Mouse (Mus musculus) liver, embryonic 14.5 days (tissue): ENCODE data around the gene Siae. TPM values are rescaled to one million over a fixed set of nuclear protein-coding genes. Genes with fewer than 3 reads are reported as not detected.

Experiments
- ATAC-seq: fragments of 200-750 bp; cut with Nextera tagmentation; 2 replicates; pipeline ENCODE4 v1.8.0; 2017; ENCODE audit warnings: moderate number of reproducible peaks, mild to moderate bottlenecking, moderate library complexity; ENCODE audit not compliant: insufficient read depth
- DNase-seq, 3 experiments: peaks; one replicate each; pipeline ENCODE4 v3.0.0-alpha.2; 2012 to 2013; ENCODE audit warnings: low read depth in 3 of 3, low spot score in 3 of 3
- H3K27ac ChIP-seq: fragments of 300-500 bp; sonication (generic); 2 replicates; pipeline ENCODE4 v1.5.1; 2014; ENCODE audit warnings: moderate library complexity, mild to moderate bottlenecking, control low read depth, inconsistent platforms
- H3K27me3 ChIP-seq: fragments of 300-500 bp; sonication (generic); 2 replicates; pipeline ENCODE4 v1.6.1; 2014; ENCODE audit warnings: mild to moderate bottlenecking, low read length, moderate library complexity; ENCODE audit not compliant: control insufficient read depth, insufficient read depth
- H3K36me3 ChIP-seq: fragments of 300-500 bp; sonication (generic); replicated peaks from 2 replicates; pipeline ENCODE4 v1.6.1; 2014; ENCODE audit warnings: low read depth; ENCODE audit not compliant: control insufficient read depth, insufficient read depth
- H3K4me1 ChIP-seq, 2 experiments: fragments of 200-500 bp in 1 of 2; fragments of 300-500 bp in 1 of 2; sonication (generic) in 1 of 2; replicated peaks; 2 replicates each; pipeline ENCODE4 v1.6.1; 2012 to 2014; ENCODE audit warnings: antibody characterized with exemption in 1 of 2, inconsistent platforms in 1 of 2, low read length in 1 of 2; ENCODE audit not compliant: control insufficient read depth in 2 of 2, insufficient read depth in 2 of 2
- H3K4me2 ChIP-seq: fragments of 300-500 bp; sonication (generic); 2 replicates; pipeline ENCODE4 v1.6.1; 2014; ENCODE audit warnings: low read depth, mild to moderate bottlenecking, control low read depth, moderate library complexity
- H3K4me3 ChIP-seq, 2 experiments: fragments of 200-500 bp in 1 of 2; fragments of 300-500 bp in 1 of 2; sonication (generic) in 1 of 2; 2 replicates each; pipeline ENCODE4 v1.5.1; 2012 to 2014; ENCODE audit warnings: low read depth in 2 of 2, low read length in 2 of 2, mild to moderate bottlenecking in 2 of 2, control low read depth in 1 of 2, inconsistent platforms in 1 of 2, moderate library complexity in 1 of 2; ENCODE audit not compliant: insufficient read depth in 1 of 2
- H3K9ac ChIP-seq: fragments of 300-500 bp; sonication (generic); replicated peaks from 2 replicates; pipeline ENCODE4 v1.6.1; 2014; ENCODE audit warnings: mild to moderate bottlenecking, control low read depth, moderate library complexity
- H3K9me3 ChIP-seq: fragments of 300-500 bp; sonication (generic); 2 replicates; pipeline ENCODE4 v1.6.1; 2016; ENCODE audit warnings: low read length, mixed read lengths; ENCODE audit not compliant: control insufficient read depth
- CTCF ChIP-seq: IDR thresholded peaks from 2 replicates; pipeline ENCODE4 v1.5.1; 2016; ENCODE audit warnings: antibody characterized with exemption, low read depth, control low read depth
- EP300 ChIP-seq: IDR thresholded peaks from 2 replicates; pipeline ENCODE4 v1.6.1; 2016; ENCODE audit warnings: antibody characterized with exemption, low read depth
- WGBS: fragments of 180-500 bp; shearing (Covaris S2); extraction: QIAGEN DNeasy Blood & Tissue Kit; methylation state at CpG from one replicate; pipeline ENCODE4 v1.1.7; 2014; ENCODE audit not compliant: insufficient replicate concordance; 5-methylcytosine and 5-hydroxymethylcytosine counted together
- polyA plus RNA-seq, 2 experiments: library from polyadenylated mRNA; depleted of rRNA in 1 of 2; stranded (reverse) in 1 of 2; unstranded in 1 of 2; fragments of >200 nt; fragmentation: Nextera tagmentation in 1 of 2; extraction: Ambion mirVana in 1 of 2; gene quantifications; 2 replicates each; pipeline versions ENCODE4 v1.2.1 to v1.2.3; 2012 to 2014

Gene Siae
- polyA plus RNA-seq, 2 experiments: 2.2 to 5.7 TPM

GRCm38 (mm10) chr9:37600538-37601205 lies 45.2 kb downstream of the Siae start:
- peaks cover 17 to 18% of the 10 kb centered on the region in 2 experiments for H3K4me1 ChIP-seq
- TF ChIP-seq EP300 (peak; percentile 29; the same call in 1 of the 2 replicates), CTCF (peak; percentile 40; the same call in 1 of the 2 replicates)
- H3K9me3 ChIP-seq: no peaks in the 10 kb centered on the region
- no peaks in the 10 kb centered on the region for H3K27me3 ChIP-seq
- H3K27ac ChIP-seq: no peak overlapping the region
- 20% methylated on average over 2 of the region's 2 CpGs for WGBS
- no peak overlapping the region for H3K9ac ChIP-seq
- H3K4me3 ChIP-seq: no peak overlapping the region
- peak; percentile 38 to 43 (median 41) for DNase-seq
- ATAC-seq: peak; percentile 96
- H3K36me3 ChIP-seq: no peaks in the 10 kb centered on the region
- peak overlapping the region; percentile 3; the same call in 1 of the 2 replicates for H3K4me2 ChIP-seq

- H3K27ac ChIP-seq: no peak overlapping the region
- no peak overlapping the region for H3K9ac ChIP-seq
- no peak overlapping the region for H3K4me3 ChIP-seq
- DNase-seq (no peak), ATAC-seq (no peak)
- 20% methylated on average over 3 of the region's 3 CpGs for WGBS
- H3K4me2 ChIP-seq: no peak overlapping the region
- no peaks in the 10 kb centered on the region for H3K27me3 ChIP-seq
- no peaks in the 10 kb centered on the region for H3K36me3 ChIP-seq
- H3K9me3 ChIP-seq: no peaks in the 10 kb centered on the region
- H3K4me1 ChIP-seq: peaks cover 12% of the 10 kb centered on the region in 2 experiments
- TF ChIP-seq CTCF (no peak), EP300 (peak; percentile 30; the same call in 1 of the 2 replicates)
These were observed 49.6 kb downstream of the Siae start for GRCm38 (mm10) chr9:37605089-37605488.

- no peak overlapping the region for H3K4me3 ChIP-seq
- 58% methylated on average over 4 of the region's 4 CpGs for WGBS
- no peak overlapping the region for H3K9ac ChIP-seq
- H3K9me3 ChIP-seq: no peaks in the 10 kb centered on the region
- TF ChIP-seq EP300: no peak
- no peak for TF ChIP-seq CTCF
- no peak overlapping the region for H3K4me2 ChIP-seq
- H3K27me3 ChIP-seq: no peaks in the 10 kb centered on the region
- DNase-seq (no peak), ATAC-seq (no peak)
- H3K4me1 ChIP-seq: peaks cover 10 to 16% of the 10 kb centered on the region in 2 experiments
- no peak overlapping the region for H3K27ac ChIP-seq
- H3K36me3 ChIP-seq: no peaks in the 10 kb centered on the region
These were observed 54.1 kb downstream of the Siae start for GRCm38 (mm10) chr9:37609558-37609957.

GRCm38 (mm10) chr9:37613182-37613910 lies 57.8 kb downstream of the Siae start, which contains the start of gene Spa17:
Gene Spa17, minus strand, starts transcription at chr9:37613722.
- TF ChIP-seq CTCF (no peak), EP300 (0 out of 2 replicates have a peak, but pooled peaks have one; percentile 25)
- H3K9me3 ChIP-seq: no peaks in the 10 kb centered on the region
- ATAC-seq (peak; percentile 96), DNase-seq (peak; percentile 76 to 84 (median 76))
- under 1% methylated on average over 45 of the region's 45 CpGs for WGBS
- peak within 1 kb of the TSS; percentile 76 to 96 for H3K4me3 ChIP-seq
- peak within 1 kb of the TSS; percentile 54 for H3K27ac ChIP-seq
- no peaks in the 10 kb centered on the region for H3K27me3 ChIP-seq
- peak within 1 kb of the TSS; percentile 73 for H3K4me2 ChIP-seq
- peaks cover 7 to 14% of the 10 kb centered on the region in 2 experiments for H3K4me1 ChIP-seq
- no peaks in the 10 kb centered on the region for H3K36me3 ChIP-seq
- H3K9ac ChIP-seq: peak within 1 kb of the TSS; percentile 76

GRCm38 (mm10) chr9:37613911-37614280 lies 58.4 kb downstream of the Siae start:
- no peaks in the 10 kb centered on the region for H3K27me3 ChIP-seq
- peak overlapping the region; percentile 76 to 90 for H3K4me3 ChIP-seq
- H3K4me1 ChIP-seq: peaks cover 7 to 14% of the 10 kb centered on the region in 2 experiments
- H3K4me2 ChIP-seq: peak overlapping the region; percentile 73
- H3K27ac ChIP-seq: peak overlapping the region; percentile 54
- no peaks in the 10 kb centered on the region for H3K9me3 ChIP-seq
- H3K36me3 ChIP-seq: no peaks in the 10 kb centered on the region
- 22% methylated on average over 6 of the region's 6 CpGs for WGBS
- H3K9ac ChIP-seq: peak overlapping the region; percentile 65
- ATAC-seq: no peak; the same call in 1 of the 2 replicates
- TF ChIP-seq CTCF: no peak
- no peak for TF ChIP-seq EP300
- DNase-seq: no peak
